ENCODE assay signal across 18 mouse cellular contexts in the genomic region with DNA sequence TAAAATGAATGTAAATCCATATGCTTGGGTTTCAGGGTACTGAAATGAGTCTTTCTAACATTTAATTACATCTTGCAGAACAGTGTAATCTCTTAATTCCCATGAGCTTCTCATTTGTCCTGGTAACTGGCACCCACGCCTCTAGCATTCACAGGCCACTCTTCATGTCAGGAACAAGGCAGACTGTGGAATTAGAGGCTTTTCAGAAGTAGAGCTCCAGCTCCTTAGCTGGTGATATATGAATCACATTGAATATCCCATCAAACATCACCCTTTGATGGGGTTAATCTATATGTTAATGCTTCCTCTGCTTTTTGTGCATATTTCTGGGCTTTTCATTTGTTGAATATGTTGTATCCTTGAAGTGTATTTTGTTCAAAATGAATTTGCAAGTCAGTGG.
"Had no signal": no experiment of that assay in that cellular context is flagged by ENCODE, and none has a peak within 500 bp of the region (broad histone marks: within the 10 kb centered on the region; RNA-seq: fewer than 3 reads in every experiment).

No protein-coding gene starts in this region.

- H3K4me1 ChIP-seq: liver, embryonic 13.5 days; liver, embryonic 15.5 days; lung, embryonic 15.5 days; megakaryocyte, embryonic 14.5 days; neural tube, embryonic 12.5 days; stomach, embryonic 15.5 days had no signal

- H3K4me2 ChIP-seq: liver, embryonic 11.5 days; liver, embryonic 13.5 days; liver, embryonic 15.5 days; lung, embryonic 15.5 days; neural tube, embryonic 12.5 days; stomach, embryonic 15.5 days had no signal

- H3K9ac ChIP-seq: liver, embryonic 13.5 days; liver, embryonic 15.5 days; liver, postnatal 0 days; lung, embryonic 15.5 days; neural tube, embryonic 12.5 days; stomach, embryonic 15.5 days had no signal

- DNase-seq: liver, embryonic 13.5 days; liver, postnatal 0 days; lung, adult 2 months; lung, postnatal 14 days; lung, postnatal 36 days; right cerebral cortex, postnatal 14 days; thymus, adult 2 months; thymus, postnatal 25 days; thymus, postnatal 4 days had no signal

- H3K4me3 ChIP-seq: liver, embryonic 13.5 days; liver, embryonic 15.5 days; lung, embryonic 15.5 days; megakaryocyte, embryonic 14.5 days; neural tube, embryonic 12.5 days; stomach, embryonic 15.5 days had no signal

- H3K9me3 ChIP-seq: liver, embryonic 13.5 days; liver, embryonic 15.5 days; lung, embryonic 15.5 days; megakaryocyte, embryonic 14.5 days; neural tube, embryonic 12.5 days; stomach, embryonic 15.5 days had no signal

- H3K27me3 ChIP-seq: liver, embryonic 13.5 days; liver, embryonic 15.5 days; lung, embryonic 15.5 days; megakaryocyte, embryonic 14.5 days; neural tube, embryonic 12.5 days; stomach, embryonic 15.5 days had no signal

- H3K27ac ChIP-seq: liver, embryonic 13.5 days; liver, embryonic 15.5 days; lung, embryonic 15.5 days; macrophage; neural tube, embryonic 12.5 days; stomach, embryonic 15.5 days; stomach, postnatal 0 days had no signal

- H3K36me3 ChIP-seq: liver, embryonic 13.5 days; liver, embryonic 15.5 days; lung, embryonic 15.5 days; neural tube, embryonic 12.5 days; stomach, embryonic 15.5 days had no signal

- ATAC-seq: liver, postnatal 0 days; lung, postnatal 0 days had no signal
